Mouse (Mus musculus) right cerebral cortex, adult 18-20 months (tissue): ENCODE measurements at regions not wholly inside any gene's neighbourhood (a gene's known extent, or its start where the extent isn't known, plus 50 kb on each side); places are given as distances from the start of the nearest gene placed in this dataset.

Source experiments
- DNase-seq: peaks from one replicate; pipeline ENCODE4 v3.0.0; 2022; ENCODE audit warnings: mixed read lengths

DNA sequence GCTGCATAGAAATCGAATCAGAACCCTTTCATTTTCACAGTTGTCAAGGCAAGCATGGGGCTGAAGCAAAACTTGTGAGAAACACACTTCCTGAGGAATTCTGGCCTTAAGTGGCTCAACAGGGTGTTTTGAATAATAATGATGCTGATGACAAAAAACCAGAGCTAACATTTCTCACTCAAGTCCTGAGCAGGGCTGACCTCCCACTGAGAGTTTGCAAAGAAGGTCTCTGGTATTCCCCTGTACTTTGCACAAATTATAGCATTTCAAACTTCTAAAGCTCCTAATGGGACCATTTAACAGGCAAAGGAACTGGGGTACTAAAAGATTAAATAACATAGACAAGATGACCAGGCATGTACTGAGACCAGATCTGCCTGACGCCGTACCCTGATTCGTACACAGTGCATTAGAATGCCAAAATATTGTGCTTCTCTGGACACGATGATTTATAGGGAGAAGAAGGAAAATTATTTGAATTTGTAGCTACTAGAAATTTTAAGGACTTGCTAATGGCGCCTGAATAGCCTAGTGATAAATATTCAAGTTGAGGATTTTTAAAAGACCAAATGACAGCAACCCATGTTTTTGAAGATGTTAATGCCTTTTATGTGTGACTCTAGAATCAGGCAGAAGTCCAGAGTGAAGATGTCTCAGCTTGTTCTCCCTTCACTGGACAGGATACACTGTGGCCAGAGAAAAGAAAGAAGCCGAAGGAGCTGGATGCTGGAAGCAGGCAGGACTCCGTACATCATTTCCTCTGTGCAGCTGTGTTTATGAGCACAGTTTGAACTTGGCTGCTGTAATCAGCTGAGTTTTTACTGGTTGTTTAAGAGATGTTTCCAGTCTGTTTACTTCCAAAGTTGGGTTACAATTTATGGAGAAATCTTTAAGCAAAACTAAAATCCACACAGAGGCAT lies 1056.7 kb downstream of the Fam19a2 start:
- peak; percentile 1 for DNase-seq

DNA sequence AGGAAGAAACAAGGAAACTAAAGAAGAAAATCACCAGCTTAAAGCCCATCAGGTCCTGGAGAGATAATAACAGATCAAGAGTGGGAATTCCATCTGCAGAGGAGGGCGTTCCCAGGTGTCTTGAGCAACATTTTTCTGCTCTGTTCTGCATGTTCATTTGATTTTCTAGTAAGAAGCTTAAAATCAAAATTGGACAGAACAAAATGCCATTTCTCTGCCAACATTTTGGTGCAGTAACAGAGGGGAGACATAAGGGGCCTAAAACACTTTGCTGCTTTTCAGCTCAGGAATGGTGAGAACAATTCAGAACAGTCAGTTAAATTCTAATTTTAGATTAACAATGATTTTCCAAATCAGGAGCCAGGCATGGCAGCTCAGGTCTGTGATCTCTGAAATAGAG lies 1056.8 kb downstream of the Slc16a7 start:
- DNase-seq = no peak

DNA sequence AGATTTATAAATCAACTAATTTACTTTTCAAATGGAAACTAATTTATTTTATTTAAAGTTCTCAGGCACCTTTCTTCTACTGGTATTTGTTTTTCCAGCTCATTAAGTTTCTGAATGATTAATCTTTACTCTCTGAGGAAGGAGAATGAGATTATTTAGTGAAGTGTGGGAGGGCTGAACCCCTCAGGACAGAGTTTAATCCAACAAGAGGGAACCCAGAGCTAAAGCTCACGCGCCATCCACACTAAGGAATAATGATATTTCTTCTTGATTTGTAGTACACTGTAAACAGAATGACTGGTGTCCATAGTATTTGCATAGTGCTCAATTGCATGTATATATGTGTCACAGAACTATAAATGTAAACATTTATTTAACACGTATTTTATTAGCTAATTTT lies 1050.3 kb downstream of the Slc16a7 start:
- DNase-seq = no peak

DNA sequence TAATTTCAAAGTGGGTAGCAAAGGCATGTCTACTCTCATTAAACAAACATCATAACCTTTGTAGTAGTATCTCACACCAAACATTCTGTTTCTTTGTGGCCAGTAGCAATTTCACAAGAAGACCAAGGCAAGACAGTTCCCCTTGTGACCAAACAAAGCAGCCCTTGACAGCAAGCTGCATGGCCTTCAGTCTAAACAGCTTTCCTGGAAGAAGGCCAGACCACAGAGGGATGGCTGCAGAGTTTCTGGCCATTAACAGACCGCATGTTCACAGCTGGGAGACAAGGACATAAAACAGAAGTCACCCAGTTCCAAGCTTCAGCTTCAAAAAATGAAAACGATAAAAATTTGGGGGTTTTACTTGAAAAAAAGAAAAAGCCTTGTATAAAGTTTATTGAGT lies 1040.0 kb downstream of the Slc16a7 start:
- DNase-seq = no peak

DNA sequence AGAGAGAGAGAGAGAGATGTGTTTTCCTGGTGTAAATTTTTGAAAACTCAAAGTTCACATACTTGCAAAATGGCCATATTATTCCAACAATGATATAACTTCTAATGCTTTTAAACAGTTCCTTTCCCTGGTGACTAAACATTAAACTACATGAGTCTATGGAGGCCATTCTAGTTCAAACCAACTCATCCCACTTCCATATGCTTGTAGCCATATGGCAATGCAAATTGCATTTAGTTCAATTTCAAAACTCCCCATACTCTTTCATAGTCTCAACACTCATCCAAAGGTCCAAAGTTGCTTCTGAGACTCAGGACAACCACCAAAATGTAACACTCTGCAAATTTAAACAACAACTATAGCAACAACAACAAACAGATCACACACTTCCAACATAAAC lies 1026.5 kb downstream of the Slc16a7 start:
- DNase-seq = no peak

DNA sequence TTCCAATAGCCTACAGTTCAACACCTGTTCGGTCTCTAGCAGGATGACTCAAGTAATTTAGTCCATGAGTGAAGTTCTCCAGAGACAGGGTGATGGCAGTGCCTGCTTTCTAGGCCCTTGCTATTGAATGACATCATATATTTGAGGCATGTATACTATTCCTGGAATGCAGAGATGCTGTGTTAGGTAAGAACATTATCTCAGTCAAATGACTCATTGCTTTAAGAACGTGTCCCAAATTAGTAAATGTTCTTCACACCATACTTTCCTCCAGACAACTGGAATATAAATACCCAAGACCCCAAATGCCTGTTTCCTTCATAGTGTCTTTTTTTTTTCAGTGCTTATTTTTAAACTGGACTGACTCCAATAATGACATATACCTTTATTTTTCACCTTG lies 1018.3 kb downstream of the Slc16a7 start:
- peak; percentile 21 for DNase-seq

DNA sequence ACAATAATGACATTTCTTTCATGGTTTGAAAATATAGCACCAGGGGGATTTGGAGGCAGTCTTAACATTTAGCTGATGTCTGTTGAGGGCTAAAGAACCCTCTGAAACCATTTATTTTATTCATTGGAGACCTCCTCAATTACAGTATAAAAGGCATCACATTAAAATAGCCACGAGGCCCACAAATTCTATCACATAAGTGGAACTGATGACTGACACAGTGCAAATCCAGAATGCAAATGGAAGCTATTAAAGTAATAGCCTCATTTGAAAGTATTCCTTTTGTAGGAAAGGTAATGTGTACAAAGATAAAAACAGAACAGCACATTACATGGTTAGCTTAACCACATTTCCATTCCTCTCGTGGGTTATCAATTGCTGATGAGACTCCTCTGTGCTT lies 986.6 kb downstream of the Slc16a7 start:
- no peak for DNase-seq

DNA sequence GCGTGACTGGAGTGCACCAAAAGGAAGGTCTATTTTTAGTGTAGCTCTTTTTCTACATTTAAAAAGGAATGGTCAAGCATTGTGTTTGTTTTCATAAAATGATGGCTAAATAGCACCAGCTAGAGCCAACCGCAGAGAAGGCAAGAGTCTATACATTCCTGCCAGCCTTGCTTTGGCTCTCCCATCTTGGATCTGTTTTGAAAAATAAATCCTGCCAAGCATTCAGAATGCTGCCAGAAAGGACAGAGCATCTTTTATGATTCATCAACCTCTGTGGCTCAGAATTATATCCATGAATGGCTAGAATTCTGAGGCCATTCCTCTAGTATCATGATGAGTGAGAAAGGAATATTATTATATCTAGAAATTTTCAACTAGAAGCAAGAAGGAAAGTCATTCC lies 979.6 kb downstream of the Slc16a7 start:
- DNase-seq = no peak

DNA sequence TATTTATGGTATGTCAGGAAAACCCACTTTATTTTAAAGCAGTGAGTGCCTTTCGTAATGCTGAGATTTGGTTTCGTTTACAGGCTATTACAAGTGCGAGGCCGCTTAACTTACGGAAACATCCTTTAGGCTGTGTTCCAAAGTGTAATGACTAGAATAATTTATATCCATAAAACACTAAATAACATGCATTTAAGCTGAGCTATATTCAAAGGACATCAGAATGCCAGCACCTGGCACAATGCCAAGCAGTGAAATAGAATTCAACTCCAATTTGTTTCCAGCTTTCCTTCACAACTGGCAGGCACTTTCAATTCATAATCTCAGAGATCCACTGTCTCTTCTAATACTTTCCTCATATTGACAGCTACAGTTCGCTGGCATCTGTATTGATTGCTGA lies 972.7 kb downstream of the Slc16a7 start:
- peak; percentile 2 for DNase-seq

DNA sequence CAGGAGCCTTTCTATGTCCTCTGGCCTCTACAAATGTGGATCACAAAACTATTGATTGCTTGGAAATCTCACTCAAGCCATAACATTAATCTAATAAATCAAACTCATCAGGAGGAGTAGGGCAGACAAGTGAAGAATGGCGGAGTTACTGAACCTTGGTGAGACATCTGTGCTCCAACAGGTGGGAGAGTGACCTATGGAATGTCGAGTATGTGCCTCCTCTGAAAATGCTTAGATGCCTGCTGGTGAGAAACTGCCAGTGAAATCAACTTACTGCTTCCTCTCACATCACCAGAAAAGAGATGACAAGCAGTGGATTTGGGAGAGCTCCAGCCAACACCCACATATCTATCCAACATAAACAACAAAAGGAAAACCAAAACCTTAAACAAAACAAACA lies 965.8 kb downstream of the Slc16a7 start:
- no peak for DNase-seq
